Mouse (Mus musculus): ENCODE data around the gene Cfdp1. TPM values are rescaled to one million over a fixed set of nuclear protein-coding genes. Genes with fewer than 3 reads are reported as not detected.

The Cfdp1 gene
- polyA plus RNA-seq, 1 experiment = 97.6 TPM

- TF ChIP-seq POLR2A (IDR thresholded peaks at IDR 0.05; ENCODE audit: borderline replicate concordance, extremely low read depth, insufficient read depth, insufficient read length, poor library complexity, severe bottlenecking) (no peak), CTCF (IDR thresholded peaks at IDR 0.05; ENCODE audit: borderline replicate concordance, extremely low read depth, insufficient read depth, insufficient read length) (no peak)
- no peak for DNase-seq (ENCODE audit: low read depth)
Measured at GRCm38 (mm10) chr8:111789200-111789599, 64.9 kb downstream of the Cfdp1 start.

- no peak for TF ChIP-seq CTCF (IDR thresholded peaks at IDR 0.05; ENCODE audit: borderline replicate concordance, extremely low read depth, insufficient read depth, insufficient read length)
- DNase-seq (ENCODE audit: low read depth) = no peak
Measured at GRCm38 (mm10) chr8:111788497-111788896, 65.6 kb downstream of the Cfdp1 start.

- no peak for TF ChIP-seq CTCF (IDR thresholded peaks at IDR 0.05; ENCODE audit: borderline replicate concordance, extremely low read depth, insufficient read depth, insufficient read length)
- TF ChIP-seq POLR2A (IDR thresholded peaks at IDR 0.05; ENCODE audit: borderline replicate concordance, extremely low read depth, insufficient read depth, insufficient read length, poor library complexity, severe bottlenecking) = no peak
- DNase-seq (ENCODE audit: low read depth) = no peak
Measured at GRCm38 (mm10) chr8:111788085-111788484, 66.0 kb downstream of the Cfdp1 start.

GRCm38 (mm10) chr8:111787683-111788082 lies 66.4 kb downstream of the Cfdp1 start:
- peak; percentile 69 for DNase-seq (ENCODE audit: low read depth)
- TF ChIP-seq CTCF (IDR thresholded peaks at IDR 0.05; ENCODE audit: borderline replicate concordance, extremely low read depth, insufficient read depth, insufficient read length) = no peak
- TF ChIP-seq POLR2A (IDR thresholded peaks at IDR 0.05; ENCODE audit: borderline replicate concordance, extremely low read depth, insufficient read depth, insufficient read length, poor library complexity, severe bottlenecking) = no peak

- peak; percentile 74 for DNase-seq (ENCODE audit: low read depth)
- TF ChIP-seq POLR2A (IDR thresholded peaks at IDR 0.05; ENCODE audit: borderline replicate concordance, extremely low read depth, insufficient read depth, insufficient read length, poor library complexity, severe bottlenecking) (no peak), CTCF (IDR thresholded peaks at IDR 0.05; ENCODE audit: borderline replicate concordance, extremely low read depth, insufficient read depth, insufficient read length) (no peak)
Measured at GRCm38 (mm10) chr8:111786701-111787588, 67.1 kb downstream of the Cfdp1 start.

GRCm38 (mm10) chr8:111786116-111786515 lies 68.0 kb downstream of the Cfdp1 start:
- no peak for TF ChIP-seq POLR2A (IDR thresholded peaks at IDR 0.05; ENCODE audit: borderline replicate concordance, extremely low read depth, insufficient read depth, insufficient read length, poor library complexity, severe bottlenecking)
- no peak for TF ChIP-seq CTCF (IDR thresholded peaks at IDR 0.05; ENCODE audit: borderline replicate concordance, extremely low read depth, insufficient read depth, insufficient read length)
- DNase-seq (ENCODE audit: low read depth) = no peak

- no peak for DNase-seq (ENCODE audit: low read depth)
- TF ChIP-seq POLR2A (IDR thresholded peaks at IDR 0.05; ENCODE audit: borderline replicate concordance, extremely low read depth, insufficient read depth, insufficient read length, poor library complexity, severe bottlenecking) (no peak), CTCF (IDR thresholded peaks at IDR 0.05; ENCODE audit: borderline replicate concordance, extremely low read depth, insufficient read depth, insufficient read length) (peak; percentile 21; the same call in 1 of the 2 replicates)
Measured at GRCm38 (mm10) chr8:111782671-111783394, 71.3 kb downstream of the Cfdp1 start.

GRCm38 (mm10) chr8:111782161-111782560 lies 71.9 kb downstream of the Cfdp1 start:
- TF ChIP-seq CTCF (IDR thresholded peaks at IDR 0.05; ENCODE audit: borderline replicate concordance, extremely low read depth, insufficient read depth, insufficient read length) (no peak), POLR2A (IDR thresholded peaks at IDR 0.05; ENCODE audit: borderline replicate concordance, extremely low read depth, insufficient read depth, insufficient read length, poor library complexity, severe bottlenecking) (no peak)

GRCm38 (mm10) chr8:111780697-111781424 lies 73.2 kb downstream of the Cfdp1 start:
- no peak for DNase-seq (ENCODE audit: low read depth)

More at GRCm38 (mm10) chr8:111782161-111782560, 71.9 kb downstream of the Cfdp1 start:
- no peak for DNase-seq (ENCODE audit: low read depth)

GRCm38 (mm10) chr8:111779690-111780089 lies 74.4 kb downstream of the Cfdp1 start:
- no peak for DNase-seq (ENCODE audit: low read depth)
- no peak for TF ChIP-seq CTCF (IDR thresholded peaks at IDR 0.05; ENCODE audit: borderline replicate concordance, extremely low read depth, insufficient read depth, insufficient read length)
- no peak for TF ChIP-seq POLR2A (IDR thresholded peaks at IDR 0.05; ENCODE audit: borderline replicate concordance, extremely low read depth, insufficient read depth, insufficient read length, poor library complexity, severe bottlenecking)

More at GRCm38 (mm10) chr8:111780697-111781424, 73.2 kb downstream of the Cfdp1 start:
- TF ChIP-seq POLR2A (IDR thresholded peaks at IDR 0.05; ENCODE audit: borderline replicate concordance, extremely low read depth, insufficient read depth, insufficient read length, poor library complexity, severe bottlenecking) = no peak
- TF ChIP-seq CTCF (IDR thresholded peaks at IDR 0.05; ENCODE audit: borderline replicate concordance, extremely low read depth, insufficient read depth, insufficient read length) = no peak

- DNase-seq (ENCODE audit: low read depth) = peak; percentile 71
- TF ChIP-seq POLR2A (IDR thresholded peaks at IDR 0.05; ENCODE audit: borderline replicate concordance, extremely low read depth, insufficient read depth, insufficient read length, poor library complexity, severe bottlenecking) = no peak
- TF ChIP-seq CTCF (IDR thresholded peaks at IDR 0.05; ENCODE audit: borderline replicate concordance, extremely low read depth, insufficient read depth, insufficient read length) = no peak
Measured at GRCm38 (mm10) chr8:111778801-111779200, 75.3 kb downstream of the Cfdp1 start.

Measured in brain, embryonic 14.5 days (tissue).